Mouse (Mus musculus): ENCODE results near the gene Adam12. TPM values are rescaled to one million over a fixed set of nuclear protein-coding genes. Genes with fewer than 3 reads are reported as not detected.

The Adam12 gene
- polyA plus RNA-seq, 1 experiment from 2014 or later, result 8.8 TPM

DNA sequence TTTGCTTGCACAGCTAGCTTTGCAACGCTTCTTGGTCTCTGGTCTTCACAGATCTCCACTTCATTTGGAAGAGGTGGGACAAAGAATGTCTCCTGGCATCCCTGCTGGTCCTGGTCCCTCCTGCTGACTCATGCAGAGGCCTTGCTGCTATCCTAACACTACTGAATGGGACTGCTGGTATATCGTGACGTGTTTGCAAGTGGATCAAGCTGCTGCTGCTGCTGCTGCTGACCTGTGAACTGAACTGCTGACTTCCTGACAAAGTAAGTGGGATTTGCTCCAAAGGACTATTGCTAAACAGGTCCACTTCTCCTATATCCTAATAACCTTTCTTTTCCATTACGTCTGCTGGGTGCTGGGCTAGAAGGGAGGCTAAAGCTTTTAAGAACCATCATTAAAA lies 56.7 kb downstream of the Adam12 start:
- no peaks in the 10 kb centered on the region for H3K9me3 ChIP-seq (replicated peaks; ENCODE audit: control insufficient read depth, low read length)
- no peaks in the 10 kb centered on the region for H3K36me3 ChIP-seq (ENCODE audit: control insufficient read depth, insufficient read depth, low read length)
- H3K9ac ChIP-seq (ENCODE audit: low read depth, low read length), result no peak overlapping the region
- H3K4me3 ChIP-seq (ENCODE audit: low read depth, low read length), result no peak overlapping the region
- no peak overlapping the region for H3K4me2 ChIP-seq
- 69% methylated on average over 4 of the region's 4 CpGs for WGBS (ENCODE audit: insufficient replicate concordance)
- no peaks in the 10 kb centered on the region for H3K4me1 ChIP-seq (ENCODE audit: control insufficient read depth, insufficient read depth, low read length)
- no peak for ATAC-seq (replicated peaks; ENCODE audit: insufficient number of reproducible peaks, low FRiP score, low TSS enrichment)
- H3K27me3 ChIP-seq (ENCODE audit: control insufficient read depth, insufficient read depth, low read length), result no peaks in the 10 kb centered on the region
- H3K27ac ChIP-seq (ENCODE audit: low read depth, low read length), result no peak overlapping the region

DNA sequence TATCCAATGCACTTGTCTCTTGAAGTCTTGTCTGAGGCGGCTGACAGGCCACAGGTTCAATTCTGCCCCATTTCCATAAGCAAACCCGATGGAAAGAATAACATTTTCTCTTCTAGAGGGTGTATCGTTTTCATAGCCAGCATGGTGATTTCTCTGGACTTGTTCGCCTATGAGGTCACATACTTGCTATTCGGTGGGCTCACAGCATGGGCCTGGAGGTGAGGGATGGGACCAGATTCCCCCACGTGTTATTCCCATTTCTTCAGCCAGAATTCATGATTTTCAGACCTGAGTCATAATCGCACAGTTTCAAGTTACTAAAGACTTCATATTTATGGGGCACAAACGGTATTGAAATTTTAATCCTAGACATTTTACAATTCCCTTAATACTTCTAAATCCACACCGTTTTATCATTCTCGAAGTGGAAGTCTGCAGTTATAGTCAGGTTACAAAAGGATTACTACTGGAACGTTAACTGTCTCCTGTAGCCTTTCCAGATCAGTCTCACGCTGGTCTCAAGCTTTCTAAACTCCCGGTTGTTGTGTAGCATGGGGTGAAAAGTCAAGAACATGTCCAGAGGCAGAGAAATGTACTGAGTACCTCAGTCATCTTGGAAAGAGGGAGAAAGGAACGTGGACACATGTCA lies 58.4 kb downstream of the Adam12 start:
- WGBS (ENCODE audit: insufficient replicate concordance), result 80% methylated on average over 14 of the region's 14 CpGs

DNA sequence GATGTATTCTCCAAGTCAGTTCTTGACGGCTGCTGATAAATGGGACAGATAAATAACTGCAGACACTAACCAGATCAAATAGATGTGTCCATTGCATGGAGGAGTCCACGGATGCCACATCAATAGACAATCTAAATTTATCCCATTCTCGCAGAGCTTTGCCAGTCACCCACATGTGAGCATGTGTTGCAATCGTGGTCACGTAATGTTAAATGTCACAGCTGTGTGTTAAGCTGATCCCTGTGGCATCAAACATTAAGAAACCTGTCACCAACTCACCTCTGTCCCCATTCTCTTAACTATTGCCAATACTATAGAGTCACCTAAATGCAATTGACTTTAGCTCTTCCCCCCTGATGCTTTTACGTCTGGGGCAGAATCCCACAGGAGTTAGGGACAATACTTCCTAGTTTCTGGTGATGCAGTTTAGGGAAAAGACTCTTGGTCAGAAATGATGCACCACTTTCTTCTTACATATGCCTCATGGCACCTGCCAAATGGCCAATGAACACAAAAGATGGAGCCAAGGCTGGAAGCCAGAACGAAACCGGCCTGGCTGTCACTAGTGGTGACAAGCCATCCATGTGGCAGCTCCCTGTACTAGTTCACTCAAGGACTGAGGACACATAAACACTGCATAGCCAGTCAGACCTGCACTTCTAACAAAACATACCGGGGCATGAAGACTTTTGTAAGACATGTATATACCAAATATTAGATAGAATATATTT lies 61.6 kb downstream of the Adam12 start:
- Histone ChIP-seq H3K4me1 (ENCODE audit: control insufficient read depth, insufficient read depth, low read length) (peaks cover 3% of the 10 kb centered on the region; the same call in 1 of the 2 replicates), H3K36me3 (ENCODE audit: control insufficient read depth, insufficient read depth, low read length) (no peaks in the 10 kb centered on the region), H3K9ac (ENCODE audit: low read depth, low read length) (no peak overlapping the region), H3K27ac (ENCODE audit: low read depth, low read length) (no peak overlapping the region), H3K4me3 (ENCODE audit: low read depth, low read length) (no peak overlapping the region), H3K27me3 (ENCODE audit: control insufficient read depth, insufficient read depth, low read length) (no peaks in the 10 kb centered on the region), H3K9me3 (replicated peaks; ENCODE audit: control insufficient read depth, low read length) (no peaks in the 10 kb centered on the region), H3K4me2 (no peak overlapping the region)
- WGBS (ENCODE audit: insufficient replicate concordance), result 70% methylated on average over 9 of the region's 9 CpGs
- no peak for ATAC-seq (replicated peaks; ENCODE audit: insufficient number of reproducible peaks, low FRiP score, low TSS enrichment)

More for the DNA sequence above, 58.4 kb downstream of the Adam12 start:
- no peak for ATAC-seq (replicated peaks; ENCODE audit: insufficient number of reproducible peaks, low FRiP score, low TSS enrichment)
- Histone ChIP-seq H3K4me3 (ENCODE audit: low read depth, low read length) (no peak overlapping the region), H3K4me2 (no peak overlapping the region), H3K9me3 (replicated peaks; ENCODE audit: control insufficient read depth, low read length) (no peaks in the 10 kb centered on the region), H3K27ac (ENCODE audit: low read depth, low read length) (no peak overlapping the region), H3K36me3 (ENCODE audit: control insufficient read depth, insufficient read depth, low read length) (no peaks in the 10 kb centered on the region), H3K9ac (ENCODE audit: low read depth, low read length) (no peak overlapping the region), H3K4me1 (ENCODE audit: control insufficient read depth, insufficient read depth, low read length) (no peaks in the 10 kb centered on the region), H3K27me3 (ENCODE audit: control insufficient read depth, insufficient read depth, low read length) (no peaks in the 10 kb centered on the region)

DNA sequence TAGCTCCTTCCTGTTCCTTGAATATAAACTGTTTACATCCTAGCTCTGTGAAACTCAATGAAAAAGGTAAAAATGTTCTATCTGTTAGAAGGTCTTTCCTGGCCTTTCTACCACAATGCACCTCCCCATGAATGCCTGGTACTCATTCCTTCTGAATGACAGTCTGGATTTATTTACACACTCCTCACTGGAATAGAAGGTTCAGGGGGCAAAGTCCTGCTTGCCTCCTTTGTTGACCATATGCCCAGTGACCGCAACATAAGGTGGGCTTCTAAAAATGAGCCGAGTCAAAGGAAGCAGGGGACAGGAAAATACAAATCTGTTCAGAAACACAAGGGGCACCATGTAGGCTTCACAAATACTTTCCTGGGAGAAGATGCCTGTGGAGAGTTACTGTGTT lies 62.2 kb downstream of the Adam12 start:
- H3K4me1 ChIP-seq (ENCODE audit: control insufficient read depth, insufficient read depth, low read length), result peaks cover 3% of the 10 kb centered on the region; the same call in 1 of the 2 replicates
- H3K4me3 ChIP-seq (ENCODE audit: low read depth, low read length), result no peak overlapping the region
- no peaks in the 10 kb centered on the region for H3K27me3 ChIP-seq (ENCODE audit: control insufficient read depth, insufficient read depth, low read length)
- H3K9ac ChIP-seq (ENCODE audit: low read depth, low read length), result no peak overlapping the region
- no peak overlapping the region for H3K4me2 ChIP-seq
- no peak overlapping the region for H3K27ac ChIP-seq (ENCODE audit: low read depth, low read length)
- H3K9me3 ChIP-seq (replicated peaks; ENCODE audit: control insufficient read depth, low read length), result no peaks in the 10 kb centered on the region
- H3K36me3 ChIP-seq (ENCODE audit: control insufficient read depth, insufficient read depth, low read length), result no peaks in the 10 kb centered on the region
- 77% methylated on average over 2 of the region's 2 CpGs for WGBS (ENCODE audit: insufficient replicate concordance)
- ATAC-seq (replicated peaks; ENCODE audit: insufficient number of reproducible peaks, low FRiP score, low TSS enrichment), result no peak

DNA sequence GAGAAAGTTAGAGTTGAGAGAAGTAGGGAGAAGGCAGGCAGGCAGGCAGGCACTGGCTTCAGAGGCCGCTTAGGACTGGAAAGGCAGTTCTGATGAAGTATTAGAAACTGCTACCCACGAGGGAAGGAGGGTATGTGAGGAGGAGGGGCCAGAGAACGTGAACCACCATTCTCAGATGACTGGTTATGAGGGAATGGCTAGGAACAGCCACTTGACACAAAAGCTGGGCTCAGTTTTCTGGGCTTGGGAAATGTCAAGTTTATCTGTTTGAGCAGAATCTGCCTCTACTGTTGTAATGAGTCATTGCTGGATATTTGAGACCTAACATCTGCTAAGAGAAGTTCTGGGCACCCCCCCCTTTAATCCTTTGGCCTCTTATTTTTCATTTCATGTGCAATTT lies 64.4 kb downstream of the Adam12 start:
- 24% methylated on average over 3 of the region's 3 CpGs for WGBS (ENCODE audit: insufficient replicate concordance)
- no peak for ATAC-seq (replicated peaks; ENCODE audit: insufficient number of reproducible peaks, low FRiP score, low TSS enrichment)
- Histone ChIP-seq H3K4me2 (no peak overlapping the region; the same call in 1 of the 2 replicates), H3K4me3 (ENCODE audit: low read depth, low read length) (no peak overlapping the region), H3K9ac (ENCODE audit: low read depth, low read length) (no peak overlapping the region), H3K27ac (ENCODE audit: low read depth, low read length) (no peak overlapping the region), H3K27me3 (ENCODE audit: control insufficient read depth, insufficient read depth, low read length) (no peaks in the 10 kb centered on the region), H3K9me3 (replicated peaks; ENCODE audit: control insufficient read depth, low read length) (no peaks in the 10 kb centered on the region), H3K36me3 (ENCODE audit: control insufficient read depth, insufficient read depth, low read length) (no peaks in the 10 kb centered on the region), H3K4me1 (ENCODE audit: control insufficient read depth, insufficient read depth, low read length) (peaks cover 3% of the 10 kb centered on the region; the same call in 1 of the 2 replicates)

DNA sequence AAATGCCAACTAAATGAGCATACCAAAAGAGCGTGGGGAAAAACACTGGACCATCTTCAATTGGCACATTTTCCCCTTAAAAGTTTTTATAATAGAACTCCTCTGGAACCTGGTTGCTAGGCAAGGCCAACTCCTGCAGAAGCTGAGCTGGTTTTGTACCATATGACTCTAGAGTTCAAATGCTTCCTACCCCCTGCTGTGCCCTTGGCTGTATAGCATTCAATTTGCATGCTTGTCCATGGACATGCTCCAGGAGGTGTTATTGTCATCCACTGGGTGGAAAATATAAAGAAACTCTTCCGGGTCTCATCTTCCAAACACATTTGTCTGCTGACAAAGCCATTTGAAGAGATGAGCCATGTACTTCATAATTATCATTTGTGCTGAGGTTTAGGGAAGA lies 68.2 kb downstream of the Adam12 start:
- ATAC-seq (replicated peaks; ENCODE audit: insufficient number of reproducible peaks, low FRiP score, low TSS enrichment), result no peak
- H3K27me3 ChIP-seq (ENCODE audit: control insufficient read depth, insufficient read depth, low read length), result no peaks in the 10 kb centered on the region
- H3K4me3 ChIP-seq (ENCODE audit: low read depth, low read length), result no peak overlapping the region
- H3K4me1 ChIP-seq (ENCODE audit: control insufficient read depth, insufficient read depth, low read length), result peaks cover 3% of the 10 kb centered on the region; the same call in 1 of the 2 replicates
- no peak overlapping the region for H3K27ac ChIP-seq (ENCODE audit: low read depth, low read length)
- WGBS (ENCODE audit: insufficient replicate concordance), result 89% methylated on average over 2 of the region's 2 CpGs
- no peak overlapping the region for H3K4me2 ChIP-seq
- no peaks in the 10 kb centered on the region for H3K36me3 ChIP-seq (ENCODE audit: control insufficient read depth, insufficient read depth, low read length)
- H3K9ac ChIP-seq (ENCODE audit: low read depth, low read length), result no peak overlapping the region
- H3K9me3 ChIP-seq (replicated peaks; ENCODE audit: control insufficient read depth, low read length), result no peaks in the 10 kb centered on the region

DNA sequence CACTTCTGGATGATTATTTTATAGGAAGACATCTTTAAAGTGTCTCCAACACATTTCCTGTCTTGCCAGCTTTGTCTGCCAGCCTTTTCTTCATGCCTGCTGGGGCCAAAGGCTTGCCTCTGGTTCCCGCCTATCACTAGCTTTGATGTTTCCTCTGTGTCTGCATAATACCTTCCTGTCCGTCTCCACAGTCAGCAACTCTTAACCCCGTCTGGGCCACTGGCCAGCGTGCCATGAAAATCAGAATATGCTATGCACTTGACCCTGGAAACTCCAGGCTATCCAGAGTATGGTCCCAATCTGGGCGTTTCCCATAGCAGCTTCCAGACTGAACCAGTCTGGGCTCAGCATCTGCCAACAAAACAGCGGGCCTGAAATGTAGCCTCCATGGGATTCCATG lies 69.1 kb downstream of the Adam12 start:
- Histone ChIP-seq H3K9me3 (replicated peaks; ENCODE audit: control insufficient read depth, low read length) (no peaks in the 10 kb centered on the region), H3K4me1 (ENCODE audit: control insufficient read depth, insufficient read depth, low read length) (peaks cover 3% of the 10 kb centered on the region; the same call in 1 of the 2 replicates), H3K27ac (ENCODE audit: low read depth, low read length) (no peak overlapping the region), H3K4me3 (ENCODE audit: low read depth, low read length) (no peak overlapping the region), H3K4me2 (no peak overlapping the region), H3K9ac (ENCODE audit: low read depth, low read length) (no peak overlapping the region), H3K36me3 (ENCODE audit: control insufficient read depth, insufficient read depth, low read length) (no peaks in the 10 kb centered on the region), H3K27me3 (ENCODE audit: control insufficient read depth, insufficient read depth, low read length) (no peaks in the 10 kb centered on the region)
- ATAC-seq (replicated peaks; ENCODE audit: insufficient number of reproducible peaks, low FRiP score, low TSS enrichment), result no peak
- 44% methylated on average over 6 of the region's 6 CpGs for WGBS (ENCODE audit: insufficient replicate concordance)

DNA sequence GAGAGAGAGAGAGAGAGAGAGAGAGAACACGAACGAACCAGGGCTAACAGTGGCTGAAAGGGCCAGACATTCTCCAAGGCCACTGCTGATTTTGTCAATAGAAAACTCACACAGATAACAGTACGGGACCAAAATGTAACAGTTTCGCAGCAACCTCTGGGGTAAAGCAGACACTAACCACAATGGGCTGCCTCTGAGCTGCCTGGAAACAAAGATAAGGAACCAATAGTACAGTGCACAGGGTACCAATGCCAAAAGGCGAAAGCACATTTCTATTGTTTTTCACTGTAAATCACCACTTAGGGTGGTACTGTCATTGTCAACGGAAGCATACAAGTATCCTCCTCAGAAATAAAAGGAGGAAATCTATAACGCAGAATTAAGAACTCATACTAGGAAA lies 72.3 kb downstream of the Adam12 start:
- Histone ChIP-seq H3K4me3 (ENCODE audit: low read depth, low read length) (no peak overlapping the region), H3K4me2 (no peak overlapping the region), H3K27me3 (ENCODE audit: control insufficient read depth, insufficient read depth, low read length) (no peaks in the 10 kb centered on the region), H3K9ac (ENCODE audit: low read depth, low read length) (no peak overlapping the region), H3K27ac (ENCODE audit: low read depth, low read length) (no peak overlapping the region), H3K9me3 (replicated peaks; ENCODE audit: control insufficient read depth, low read length) (no peaks in the 10 kb centered on the region), H3K36me3 (ENCODE audit: control insufficient read depth, insufficient read depth, low read length) (no peaks in the 10 kb centered on the region), H3K4me1 (ENCODE audit: control insufficient read depth, insufficient read depth, low read length) (no peaks in the 10 kb centered on the region)
- 51% methylated on average over 7 of the region's 7 CpGs for WGBS (ENCODE audit: insufficient replicate concordance)
- ATAC-seq (replicated peaks; ENCODE audit: insufficient number of reproducible peaks, low FRiP score, low TSS enrichment), result no peak

DNA sequence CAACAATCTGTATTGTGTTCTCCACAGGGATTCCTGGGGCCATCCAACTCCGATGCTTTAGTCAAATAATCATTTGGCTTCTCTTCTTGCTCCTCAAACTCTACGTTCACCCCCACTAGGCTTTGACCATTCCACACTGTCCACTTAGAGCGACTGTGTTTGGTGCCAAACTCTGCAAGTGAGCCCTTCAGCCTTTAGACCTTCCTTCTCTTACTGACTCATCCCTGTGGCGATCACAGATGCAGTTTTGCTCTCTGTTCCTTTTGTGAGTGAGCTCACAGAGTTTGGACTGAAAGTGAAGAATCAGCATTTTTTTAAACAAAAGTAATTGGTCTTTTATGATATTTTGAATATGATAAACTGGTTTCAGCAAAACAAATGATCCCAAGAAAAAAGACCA lies 80.6 kb downstream of the Adam12 start:
- Histone ChIP-seq H3K4me3 (ENCODE audit: low read depth, low read length) (no peak overlapping the region), H3K36me3 (ENCODE audit: control insufficient read depth, insufficient read depth, low read length) (no peaks in the 10 kb centered on the region), H3K9me3 (replicated peaks; ENCODE audit: control insufficient read depth, low read length) (no peaks in the 10 kb centered on the region), H3K27ac (ENCODE audit: low read depth, low read length) (no peak overlapping the region), H3K4me1 (ENCODE audit: control insufficient read depth, insufficient read depth, low read length) (no peaks in the 10 kb centered on the region), H3K4me2 (no peak overlapping the region), H3K27me3 (ENCODE audit: control insufficient read depth, insufficient read depth, low read length) (no peaks in the 10 kb centered on the region), H3K9ac (ENCODE audit: low read depth, low read length) (no peak overlapping the region)
- WGBS (ENCODE audit: insufficient replicate concordance), result 83% methylated on average over 4 of the region's 4 CpGs
- no peak for ATAC-seq (replicated peaks; ENCODE audit: insufficient number of reproducible peaks, low FRiP score, low TSS enrichment)
